8 mouse cellular contexts compared by ENCODE assay signal in genomic region chr3:145292337-145293134, GRCm38 (mm10). TPM values are rescaled to one million over a fixed set of nuclear protein-coding genes. Genes with fewer than 3 reads are reported as not detected.
DNase-seq lines count a peak whose midpoint lies in the region; ATAC-seq and TF ChIP-seq lines count a peak whose summit lies in the region.

Col24a1 (plus strand) TSS chr3:145292472.

- H3K4me3 ChIP-seq in ES-E14 (ENCODE audit: insufficient read depth in 1 of 2, low read depth in 1 of 2, low read length in 2 of 2, poor library complexity in 1 of 2, severe bottlenecking in 1 of 2), result peak within 1 kb of the TSS; percentile 7 to 39; a peak in 3 of 4 replicates
- peak within 1 kb of the TSS; percentile 30 for H3K4me3 ChIP-seq in forebrain, postnatal 0 days (ENCODE audit: low read depth, low read length)
- H3K4me3 ChIP-seq in intestine, embryonic 16.5 days (ENCODE audit: low read length), result peak within 1 kb of the TSS; percentile 49
- H3K4me3 ChIP-seq in stomach, embryonic 14.5 days (ENCODE audit: low read depth, low read length), result peak within 1 kb of the TSS; percentile 42

- in situ Hi-C loops in ES-E14 (cut with MboI; ENCODE audit: low sequenced_read_pairs in 2 of 2, unreplicated experiment in 2 of 2), result no loop called here

- peak; percentile 12 to 19 for DNase-seq in cerebellum, postnatal 10 days
- DNase-seq in cerebellum, adult 11 months, result no peak
- no peak for DNase-seq in ES-E14 (ENCODE audit: low read depth, low spot score)
- DNase-seq in forebrain, postnatal 0 days, result peak; percentile 21
- DNase-seq in mesoderm, embryonic 11.5 days (ENCODE audit: low read depth, low spot score), result peak; percentile 78
- no peak for DNase-seq in urinary bladder, adult 2 months (ENCODE audit: low spot score)

- no peak within 1 kb of the TSS for H3K27ac ChIP-seq in ES-E14 (ENCODE audit: insufficient read depth, low read depth, low read length, poor library complexity, severe bottlenecking)
- no peak within 1 kb of the TSS for H3K27ac ChIP-seq in forebrain, postnatal 0 days (ENCODE audit: low read depth, low read length)
- H3K27ac ChIP-seq in intestine, embryonic 16.5 days (ENCODE audit: low read length), result peak within 1 kb of the TSS; percentile 71
- H3K27ac ChIP-seq in stomach, embryonic 14.5 days (ENCODE audit: low read length), result peak within 1 kb of the TSS; percentile 77; the same call in 1 of the 2 replicates

- peak within 1 kb of the TSS; percentile 62 for H3K4me2 ChIP-seq in forebrain, postnatal 0 days (ENCODE audit: low read depth)
- peak within 1 kb of the TSS; percentile 65 for H3K4me2 ChIP-seq in intestine, embryonic 16.5 days (ENCODE audit: low read depth, low read length)
- H3K4me2 ChIP-seq in stomach, embryonic 14.5 days (replicated peaks; ENCODE audit: low read depth, low read length), result peak within 1 kb of the TSS; percentile 91

- H3K9me3 ChIP-seq in ES-E14 (ENCODE audit: control insufficient read depth, insufficient read depth, low read depth, low read length), result no peaks in the 10 kb centered on the region
- H3K9me3 ChIP-seq in forebrain, postnatal 0 days (ENCODE audit: low read length), result no peaks in the 10 kb centered on the region
- H3K9me3 ChIP-seq in intestine, embryonic 16.5 days (ENCODE audit: control insufficient read depth, low read length), result no peaks in the 10 kb centered on the region
- H3K9me3 ChIP-seq in stomach, embryonic 14.5 days (ENCODE audit: control insufficient read depth, low read depth, low read length), result no peaks in the 10 kb centered on the region

- ATAC-seq in forebrain, postnatal 0 days, result peak; percentile 55
- ATAC-seq in intestine, embryonic 16.5 days, result peak; percentile 54
- ATAC-seq in stomach, embryonic 14.5 days (ENCODE audit: insufficient number of reproducible peaks, insufficient read depth, low FRiP score, low read depth), result peak; percentile 62; the same call in 1 of the 2 replicates

- no peak for TF ChIP-seq CTCF in forebrain, postnatal 0 days (IDR thresholded peaks at IDR 0.05; ENCODE audit: low read depth)

- 2% methylated on average over 22 of the region's 22 CpGs for WGBS in forebrain, postnatal 0 days
- 5% methylated on average over 22 of the region's 22 CpGs for WGBS in intestine, embryonic 16.5 days
- 2% methylated on average over 22 of the region's 22 CpGs for WGBS in stomach, embryonic 14.5 days

- H3K27me3 ChIP-seq in forebrain, postnatal 0 days (ENCODE audit: insufficient read depth, low read length), result no peaks in the 10 kb centered on the region; the same call in 1 of the 2 replicates
- H3K27me3 ChIP-seq in intestine, embryonic 16.5 days (replicated peaks; ENCODE audit: control insufficient read depth, insufficient read depth, low read length), result 0 out of 2 replicates have a peak, but pooled peaks cover 2% of the 10 kb centered on the region
- no peaks in the 10 kb centered on the region for H3K27me3 ChIP-seq in stomach, embryonic 14.5 days (ENCODE audit: control insufficient read depth, insufficient read depth, low read length)

- H3K4me1 ChIP-seq in ES-E14 (ENCODE audit: control insufficient read depth in 2 of 2, insufficient read depth in 2 of 2, low read length in 2 of 2, poor library complexity in 1 of 2), result 0 out of 4 replicates have a peak, but pooled peaks cover 0 to 3% of the 10 kb centered on the region in 2 experiments
- peaks cover 7% of the 10 kb centered on the region; the same call in 1 of the 2 replicates for H3K4me1 ChIP-seq in forebrain, postnatal 0 days (ENCODE audit: insufficient read depth)
- H3K4me1 ChIP-seq in intestine, embryonic 16.5 days (ENCODE audit: control insufficient read depth, insufficient read depth, low read length), result peaks cover 11% of the 10 kb centered on the region
- H3K4me1 ChIP-seq in stomach, embryonic 14.5 days (ENCODE audit: control insufficient read depth, insufficient read depth, low read length), result peaks cover 12% of the 10 kb centered on the region; the same call in 1 of the 2 replicates

- no peaks in the 10 kb centered on the region for H3K36me3 ChIP-seq in ES-E14 (ENCODE audit: control insufficient read depth, insufficient read depth, low read length, poor library complexity, severe bottlenecking)
- H3K36me3 ChIP-seq in forebrain, postnatal 0 days (ENCODE audit: insufficient read depth), result no peaks in the 10 kb centered on the region
- no peaks in the 10 kb centered on the region for H3K36me3 ChIP-seq in intestine, embryonic 16.5 days (ENCODE audit: control insufficient read depth, insufficient read depth, low read length)
- no peaks in the 10 kb centered on the region for H3K36me3 ChIP-seq in stomach, embryonic 14.5 days (ENCODE audit: control insufficient read depth, insufficient read depth, low read length)

- H3K9ac ChIP-seq in ES-E14 (ENCODE audit: insufficient read depth, low read depth, low read length, poor library complexity, severe bottlenecking), result no peak within 1 kb of the TSS
- peak within 1 kb of the TSS; percentile 35; the same call in 1 of the 2 replicates for H3K9ac ChIP-seq in forebrain, postnatal 0 days
- H3K9ac ChIP-seq in intestine, embryonic 16.5 days (ENCODE audit: low read depth, low read length), result peak within 1 kb of the TSS; percentile 66
- H3K9ac ChIP-seq in stomach, embryonic 14.5 days (replicated peaks; ENCODE audit: low read depth, low read length), result peak within 1 kb of the TSS; percentile 15; the same call in 1 of the 2 replicates

TF ChIP-seq in ES-E14, 5 proteins besides CTCF, POLR2A, EP300 and RAD21:
- no peak for TF ChIP-seq HCFC1 (IDR thresholded peaks at IDR 0.05; ENCODE audit: borderline replicate concordance, insufficient read depth, low read length)
- TF ChIP-seq ZNF384 (IDR thresholded peaks at IDR 0.05; ENCODE audit: low read depth, low read length), result no peak
- TF ChIP-seq MAFK (IDR thresholded peaks at IDR 0.05; ENCODE audit: insufficient read depth, low read depth, low read length), result no peak
- no peak for TF ChIP-seq CHD2 (IDR thresholded peaks at IDR 0.05; ENCODE audit: low read depth, low read length)
- TF ChIP-seq ZC3H11A (IDR thresholded peaks at IDR 0.05; ENCODE audit: borderline replicate concordance, low read depth, low read length), result no peak

RNA-seq across cellular contexts. Expression of gene Col24a1, which starts in this region (rescaled TPM):
- total RNA-seq in ES-E14 (2012; rRNA removed), result 0.09 TPM in 1 of 2 replicates, not detected in the other
- total RNA-seq in forebrain, postnatal 0 days (2014; rRNA removed), result 2.2 and 11.7 TPM in 2 replicates
- 0.20 and 0.35 TPM in 2 replicates for polyA plus RNA-seq in forebrain, postnatal 0 days (2015; fragmentation: Nextera tagmentation; extraction: Ambion mirVana)
- 2.4 and 3.0 TPM in 2 replicates for polyA plus RNA-seq in intestine, embryonic 16.5 days (2015; fragmentation: Nextera tagmentation; extraction: Ambion mirVana)
- polyA plus RNA-seq in stomach, embryonic 14.5 days (2014; fragmentation: Nextera tagmentation; extraction: Ambion mirVana), result 4.9 and 5.7 TPM in 2 replicates
- polyA plus RNA-seq in urinary bladder, adult 2 months (2012; rRNA removed), result 3.1 and 3.4 TPM in 2 replicates

Comparison
In these comparisons a context has a peak if more than half of its experiments do, and no peak if none do; other contexts are left out.
1. DNase-seq: peak in cerebellum, postnatal 10 days (2 of 2), forebrain, postnatal 0 days (single experiment) and mesoderm, embryonic 11.5 days (single experiment); none in cerebellum, adult 11 months (single experiment), ES-E14 (single experiment) and urinary bladder, adult 2 months (single experiment).
2. H3K27ac ChIP-seq: peak in intestine, embryonic 16.5 days (single experiment) and stomach, embryonic 14.5 days (single experiment); none in ES-E14 (single experiment) and forebrain, postnatal 0 days (single experiment).
3. Peak in every context shown above with its lines, with median percentiles within 50 percentile points of each other: H3K4me3 ChIP-seq, ATAC-seq and H3K4me2 ChIP-seq.